Mouse (Mus musculus): ENCODE data around the gene Ate1.
"Not testable (repeated sequence)": the region's sequence is repeated elsewhere in the genome, so short reads cannot be mapped to it uniquely, and the experiment has no call there.

The Ate1 gene

DNA sequence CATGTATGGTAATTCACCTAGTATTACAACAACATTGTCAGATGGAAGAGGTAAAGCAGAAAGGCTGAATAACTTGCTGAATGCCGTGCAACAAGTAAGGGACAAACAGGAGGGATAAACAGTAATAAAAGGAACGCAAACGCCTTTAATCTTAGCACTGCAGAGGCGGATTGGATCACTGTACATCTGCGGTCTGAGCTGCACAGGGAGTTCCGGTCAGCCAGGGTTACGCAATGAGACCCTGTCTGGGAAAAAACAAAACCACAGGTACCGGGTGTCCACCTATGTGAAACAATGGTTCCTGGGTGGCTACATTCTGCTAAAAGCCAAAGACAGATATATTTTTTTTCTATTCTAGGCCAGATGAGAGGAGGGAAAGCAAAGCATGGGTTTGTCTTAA is 3.3 kb upstream of the Ate1 start:
- DNase-seq (ENCODE audit: low read depth, low spot score), result no peak

DNA sequence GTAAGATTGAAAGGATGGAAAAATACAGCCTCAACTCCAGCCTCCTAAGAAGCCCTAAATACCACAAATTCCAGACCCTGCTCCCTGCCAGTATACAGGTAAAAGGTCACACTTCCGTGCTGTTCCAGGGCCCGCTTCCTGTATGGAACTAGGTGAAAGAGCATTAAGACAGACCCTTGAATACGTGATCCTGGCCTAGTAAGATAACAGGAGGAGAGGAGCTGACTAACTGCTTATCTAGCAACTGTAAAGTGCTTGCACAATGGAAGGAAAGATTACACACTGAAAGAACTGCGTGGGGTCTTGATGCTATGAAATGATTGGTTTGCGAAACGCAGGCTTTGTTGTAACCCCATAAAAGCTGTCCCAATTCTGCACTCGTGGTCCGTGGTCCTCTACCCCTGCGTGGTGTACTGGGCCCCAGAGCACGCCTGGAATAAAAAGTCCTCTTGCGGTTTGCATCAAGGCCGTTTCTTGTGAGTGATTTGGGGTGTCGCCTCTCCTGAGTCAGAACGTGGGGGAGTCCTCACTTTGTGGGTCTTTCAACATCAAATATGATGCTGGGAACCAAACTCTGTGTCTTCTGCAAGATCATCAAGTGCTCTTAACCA is 748 bp upstream of the Ate1 start:
- DNase-seq (ENCODE audit: low read depth, low spot score), result peak; percentile 49

GRCm38 (mm10) chr7:130519096-130520048 is 797 bp downstream of the Ate1 start:
- peak; percentile 95 for DNase-seq (ENCODE audit: low read depth, low spot score)

- DNase-seq (ENCODE audit: low read depth, low spot score), result peak; percentile 6
These were observed 1.7 kb downstream of the Ate1 start for GRCm38 (mm10) chr7:130518213-130519095.

- no peak for DNase-seq (ENCODE audit: low read depth, low spot score)
These were observed 9.9 kb downstream of the Ate1 start for GRCm38 (mm10) chr7:130510243-130510642.

- DNase-seq (ENCODE audit: low read depth, low spot score), result no peak
These were observed 17.2 kb downstream of the Ate1 start for GRCm38 (mm10) chr7:130503006-130503405.

- no peak for DNase-seq (ENCODE audit: low read depth, low spot score)
These were observed 18.7 kb downstream of the Ate1 start for GRCm38 (mm10) chr7:130501499-130501898.

DNA sequence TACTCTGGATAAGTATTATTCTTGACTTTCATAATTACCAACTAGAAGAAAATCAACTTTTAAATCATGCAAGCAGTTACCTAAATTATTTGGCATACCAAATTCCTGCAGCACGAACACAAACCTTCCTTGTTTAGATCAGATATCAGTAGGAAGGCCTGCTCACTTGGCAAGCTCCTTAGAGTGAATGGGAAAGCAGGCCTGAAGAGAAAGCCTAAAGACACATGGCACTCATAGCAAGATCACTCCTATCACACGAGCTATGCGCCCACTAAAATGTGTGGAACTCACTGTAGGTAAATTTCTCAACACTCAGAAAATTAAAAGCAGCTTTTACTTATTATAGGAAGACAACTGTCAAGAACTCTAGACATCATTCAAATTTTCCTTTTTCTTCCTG is 26.8 kb downstream of the Ate1 start:
- peak; percentile 36 for DNase-seq (ENCODE audit: low read depth, low spot score)

DNA sequence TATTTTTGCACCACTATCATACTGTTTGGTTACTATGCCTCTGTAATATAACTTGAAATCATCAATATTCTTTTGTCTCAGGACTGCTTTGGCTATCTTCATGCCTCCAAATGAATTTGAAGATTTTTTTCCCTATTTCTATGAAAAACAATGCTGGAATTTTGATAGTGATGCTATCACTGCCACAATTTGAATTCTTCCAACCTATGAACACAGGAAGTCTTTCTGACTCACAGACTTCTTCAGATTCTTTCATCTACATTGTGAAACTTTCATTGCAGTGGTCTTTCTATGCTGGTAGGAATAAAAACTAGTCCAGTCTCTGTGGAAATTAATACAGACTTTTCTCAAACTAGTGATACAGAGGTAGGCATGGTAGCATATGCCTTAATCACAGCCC is 28.1 kb downstream of the Ate1 start:
- DNase-seq (ENCODE audit: low read depth, low spot score), result peak; percentile 56

GRCm38 (mm10) chr7:130479003-130479402 is 41.2 kb downstream of the Ate1 start:
- DNase-seq (ENCODE audit: low read depth, low spot score), result not testable (repeated sequence)

DNA sequence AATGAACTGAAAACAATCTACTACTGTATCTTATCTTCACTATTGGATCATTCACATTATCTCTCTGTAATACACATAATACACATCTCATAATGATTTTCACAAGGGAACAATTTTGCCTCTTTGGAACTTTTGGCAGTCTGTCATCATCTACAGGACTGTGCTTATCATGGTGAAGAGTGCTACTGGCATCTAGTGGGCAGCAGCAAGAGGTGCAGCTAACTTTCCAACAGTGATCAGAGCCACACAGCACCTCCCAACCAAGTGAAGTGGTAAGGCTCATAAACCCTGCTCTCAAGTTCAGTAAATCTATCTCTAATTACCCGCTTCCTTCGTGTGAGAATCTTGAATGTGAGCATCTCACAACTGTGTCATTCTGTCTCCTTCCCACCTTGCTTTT is 44.2 kb downstream of the Ate1 start:
- peak; percentile 75 for DNase-seq (ENCODE audit: low read depth, low spot score)

- no peak for DNase-seq (ENCODE audit: low read depth, low spot score)
These were observed 46.3 kb downstream of the Ate1 start for GRCm38 (mm10) chr7:130473881-130474280.

DNA sequence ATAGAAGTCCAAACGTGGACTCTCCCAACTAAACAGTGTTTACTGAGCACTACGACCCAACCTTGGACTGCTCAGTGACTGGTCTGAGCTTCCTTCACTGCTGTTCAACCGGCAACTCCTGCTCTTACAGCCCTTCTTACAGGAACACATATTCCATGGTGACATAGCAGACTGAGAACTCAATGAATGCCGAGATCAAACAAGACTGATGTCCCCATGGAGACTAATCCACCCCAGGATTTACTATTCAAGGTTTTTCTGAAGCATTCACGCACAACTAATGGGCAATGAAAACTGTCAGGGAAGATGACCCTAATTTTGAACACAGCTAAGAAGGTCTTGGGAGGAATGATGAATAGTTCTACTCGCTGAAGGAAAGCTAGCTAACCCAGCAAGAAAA is 47.5 kb downstream of the Ate1 start:
- no peak for DNase-seq (ENCODE audit: low read depth, low spot score)

DNA sequence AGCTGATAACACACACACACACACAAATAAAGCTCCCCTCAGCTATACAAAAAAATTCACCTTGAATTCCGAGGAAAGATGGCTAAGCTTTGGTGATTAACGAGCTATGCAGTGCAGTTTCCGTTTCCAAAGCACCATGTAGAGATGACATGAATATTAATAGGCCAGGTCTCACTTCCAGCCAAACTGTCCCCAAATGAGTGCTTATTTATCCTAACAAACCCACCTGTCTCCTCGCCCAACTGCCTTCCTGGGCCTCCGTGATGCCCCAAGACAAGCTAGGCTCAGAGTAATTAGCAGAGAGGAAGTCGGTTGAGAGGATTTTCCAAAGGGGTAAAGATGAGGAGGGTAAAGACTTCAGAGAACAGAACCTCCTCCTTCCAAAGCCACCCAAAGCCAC is 49.1 kb downstream of the Ate1 start:
- DNase-seq (ENCODE audit: low read depth, low spot score), result no peak

DNA sequence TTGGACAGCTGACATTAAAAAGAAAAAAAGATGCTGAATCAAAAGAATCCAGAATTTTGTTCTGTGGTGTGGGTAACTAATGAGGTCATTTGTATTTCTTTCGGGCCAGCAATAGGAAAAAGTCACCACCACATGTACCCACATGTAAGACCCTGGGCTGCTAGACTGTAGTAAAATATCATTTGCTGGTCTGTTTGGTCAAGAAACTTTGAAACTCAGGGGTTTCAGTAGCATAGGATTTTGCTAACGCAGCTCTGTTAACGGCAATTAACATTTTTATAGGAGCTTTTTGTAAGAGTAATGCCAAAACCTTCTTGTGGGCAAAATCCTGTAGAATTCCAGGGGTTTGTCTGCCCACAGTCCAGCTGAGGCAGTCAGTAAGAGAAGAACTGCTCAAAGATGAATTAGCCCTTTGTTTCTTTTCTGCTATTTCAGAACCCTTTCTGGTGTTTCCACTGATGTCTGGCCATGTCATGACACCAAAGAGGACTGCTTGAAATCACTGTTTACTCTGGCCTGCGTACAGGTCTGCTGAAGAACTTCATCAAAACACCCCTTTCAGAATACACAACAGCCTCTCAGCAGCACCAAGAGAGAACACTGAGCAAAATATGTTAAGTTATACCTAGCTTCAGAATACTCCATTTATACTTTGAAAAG is 64.5 kb downstream of the Ate1 start:
- DNase-seq (ENCODE audit: low read depth, low spot score), result no peak

- DNase-seq (ENCODE audit: low read depth, low spot score), result no peak
These were observed 65.9 kb downstream of the Ate1 start for GRCm38 (mm10) chr7:130454226-130454625.

- DNase-seq (ENCODE audit: low read depth, low spot score), result no peak
These were observed 84.4 kb downstream of the Ate1 start for GRCm38 (mm10) chr7:130435776-130436175.

- peak; percentile 40 for DNase-seq (ENCODE audit: low read depth, low spot score)
These were observed 88.0 kb downstream of the Ate1 start for GRCm38 (mm10) chr7:130432141-130432540.

- peak; percentile 54 for DNase-seq (ENCODE audit: low read depth, low spot score)
These were observed 93.6 kb downstream of the Ate1 start for GRCm38 (mm10) chr7:130426586-130426985.

- no peak for DNase-seq (ENCODE audit: low read depth, low spot score)
These were observed 94.2 kb downstream of the Ate1 start for GRCm38 (mm10) chr7:130425991-130426390.

- DNase-seq (ENCODE audit: low read depth, low spot score), result no peak
These were observed 100.2 kb downstream of the Ate1 start for GRCm38 (mm10) chr7:130419961-130420360.
